Mouse (Mus musculus) lung, adult 18-20 months (tissue): ENCODE results near the gene Gm20388.

ENCODE experiments used
- DNase-seq, 2 experiments: peaks; one replicate each; pipeline ENCODE4 v3.0.0; 2022; ENCODE audit warnings: mixed read lengths in 2 of 2

Gene Gm20388

DNA sequence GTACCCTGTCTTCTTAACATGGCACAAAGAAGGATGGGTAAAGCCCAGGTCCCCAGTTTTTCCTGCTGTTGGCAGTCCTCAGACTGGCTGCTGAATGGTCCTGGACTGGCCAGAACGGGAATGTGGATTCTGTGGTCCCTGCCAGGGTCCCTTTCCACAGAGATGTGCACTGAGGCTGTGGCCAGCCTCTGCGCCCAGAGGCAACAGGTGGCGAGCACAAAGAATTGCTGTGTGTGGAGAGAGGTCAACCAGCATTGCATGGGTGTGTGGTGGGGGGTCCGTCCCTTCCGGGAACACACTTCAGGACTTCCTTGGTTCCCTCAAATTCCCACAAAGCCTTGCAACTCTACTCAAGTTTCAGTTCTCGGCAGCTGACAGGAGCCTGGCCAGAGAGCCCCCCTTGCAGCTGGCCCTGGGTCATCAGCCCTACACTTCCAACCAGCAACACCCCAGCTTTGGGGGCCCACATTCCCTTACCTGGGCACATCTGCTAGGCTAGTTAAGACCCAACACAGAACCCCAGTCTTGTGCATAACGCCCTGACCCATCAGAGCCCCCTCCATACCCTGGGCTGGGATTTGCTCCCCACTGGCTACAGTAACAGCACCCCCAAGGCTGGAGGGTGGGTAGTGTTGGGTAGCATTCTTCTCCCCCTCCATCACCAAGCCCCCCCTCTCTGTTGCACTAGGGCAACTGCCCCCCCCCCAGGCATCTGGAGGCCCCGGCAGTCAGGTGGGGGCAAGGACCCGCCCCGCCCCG is 2938.7 kb downstream of the Gm20388 start:
- DNase-seq: no peak

DNA sequence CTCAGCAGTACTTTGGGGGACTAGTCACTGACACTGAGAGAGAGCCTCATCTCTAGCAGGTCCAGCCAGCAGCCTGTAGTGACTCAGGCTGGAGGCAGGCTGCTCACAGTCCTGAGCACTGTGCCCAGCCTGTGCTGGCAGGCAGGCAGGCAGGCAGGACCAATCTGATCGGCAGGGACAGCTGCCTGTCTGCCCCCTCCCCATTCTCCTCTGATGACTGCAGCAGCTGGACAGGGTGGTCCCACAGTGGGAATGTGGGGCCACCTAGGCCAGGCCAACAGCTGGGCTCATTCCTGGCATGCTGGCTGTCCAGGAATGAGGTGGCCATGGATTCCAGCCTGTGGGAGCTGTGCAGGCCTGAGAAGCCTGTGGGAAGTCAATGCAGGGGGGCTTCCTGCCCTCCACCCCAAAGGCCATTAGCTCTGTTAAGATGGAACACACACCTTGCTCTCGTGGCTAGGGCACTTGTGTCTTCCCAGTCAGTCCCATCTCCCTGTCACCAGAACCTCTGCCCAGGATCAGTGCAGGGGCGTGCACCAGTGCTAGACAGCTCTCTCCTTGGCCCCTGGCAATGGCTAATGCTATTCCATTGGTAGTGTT is 2940.1 kb downstream of the Gm20388 start:
- no peak for DNase-seq

DNA sequence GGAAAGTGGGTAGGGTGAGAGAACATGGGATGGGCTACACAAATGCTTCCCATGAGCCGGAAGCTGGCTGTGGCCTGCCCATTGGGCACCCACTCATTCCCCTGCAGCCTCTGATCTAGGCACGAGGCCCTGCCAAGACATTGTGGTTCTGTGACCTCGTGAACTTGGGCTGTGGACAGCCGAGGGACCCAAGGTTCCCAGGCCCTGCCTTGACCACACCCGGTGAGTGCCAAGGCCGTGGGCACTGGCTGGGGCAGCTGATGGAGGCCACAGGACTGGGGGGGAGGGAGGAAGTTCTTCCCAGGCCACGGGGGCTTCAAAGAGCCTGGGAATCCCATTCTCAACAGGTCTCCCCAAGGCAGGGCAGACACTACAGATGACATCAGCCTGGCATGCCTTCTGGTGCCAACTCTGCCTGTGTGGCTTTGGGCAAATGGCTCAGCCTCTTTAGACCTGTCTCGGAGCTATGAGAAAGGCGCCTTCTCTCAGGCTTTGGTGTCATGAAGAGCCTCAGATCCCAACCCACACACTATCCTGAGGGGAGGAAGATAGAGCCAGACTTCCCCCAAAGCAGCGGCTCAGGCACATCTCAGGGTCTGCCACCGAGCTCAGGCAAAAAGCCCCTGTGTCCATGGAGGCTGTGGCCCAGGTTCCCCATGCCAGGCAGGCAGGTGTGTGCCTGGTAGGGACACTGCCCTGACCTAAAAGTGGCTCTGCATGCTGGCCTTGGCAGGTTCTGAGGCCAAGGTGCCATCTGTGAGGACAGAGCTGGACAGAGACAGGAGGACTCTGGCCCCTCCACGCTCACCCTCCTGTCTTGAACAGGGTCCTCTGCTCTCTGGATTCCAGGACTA is 2941.3 kb downstream of the Gm20388 start:
- DNase-seq: no peak

DNA sequence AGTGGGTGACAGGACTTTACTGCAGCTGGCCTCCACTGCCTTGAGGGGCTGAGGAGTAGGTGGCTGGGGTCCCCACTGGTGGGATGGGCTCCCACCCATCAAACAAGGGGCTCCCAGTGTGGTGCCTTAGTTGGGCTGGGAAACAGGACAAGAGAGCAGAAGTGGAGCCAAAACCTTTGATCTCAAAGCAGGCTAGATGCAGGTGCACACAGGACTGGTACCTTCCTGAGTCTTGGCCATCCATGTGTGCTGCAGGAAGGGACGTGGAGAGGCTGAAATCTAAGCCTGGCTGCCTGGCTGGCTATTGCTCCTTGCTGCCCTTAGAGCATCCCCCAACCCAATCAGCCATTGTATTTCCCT is 2941.9 kb downstream of the Gm20388 start:
- no peak for DNase-seq

DNA sequence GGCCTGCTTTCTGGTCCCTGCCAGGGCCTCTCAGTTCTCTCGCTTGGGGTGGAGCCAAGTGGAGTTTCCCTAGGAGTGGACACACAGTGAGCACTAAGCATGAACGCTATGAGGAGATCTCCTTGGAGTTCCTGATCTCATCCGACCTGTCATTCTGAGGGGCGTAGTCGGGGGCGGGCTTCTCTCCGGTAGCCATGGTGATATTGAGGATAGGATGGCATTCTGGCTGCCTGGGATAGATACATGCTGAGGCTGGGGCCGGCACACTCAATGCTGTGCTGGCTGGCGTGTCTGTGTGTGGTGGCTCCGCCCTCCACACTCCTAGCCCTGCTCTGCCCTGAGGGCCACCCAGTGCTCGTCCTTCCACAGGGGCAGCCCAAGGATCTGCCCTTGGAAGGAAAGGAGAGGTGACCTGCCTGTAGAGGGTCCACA is 2942.7 kb downstream of the Gm20388 start:
- DNase-seq: no peak

DNA sequence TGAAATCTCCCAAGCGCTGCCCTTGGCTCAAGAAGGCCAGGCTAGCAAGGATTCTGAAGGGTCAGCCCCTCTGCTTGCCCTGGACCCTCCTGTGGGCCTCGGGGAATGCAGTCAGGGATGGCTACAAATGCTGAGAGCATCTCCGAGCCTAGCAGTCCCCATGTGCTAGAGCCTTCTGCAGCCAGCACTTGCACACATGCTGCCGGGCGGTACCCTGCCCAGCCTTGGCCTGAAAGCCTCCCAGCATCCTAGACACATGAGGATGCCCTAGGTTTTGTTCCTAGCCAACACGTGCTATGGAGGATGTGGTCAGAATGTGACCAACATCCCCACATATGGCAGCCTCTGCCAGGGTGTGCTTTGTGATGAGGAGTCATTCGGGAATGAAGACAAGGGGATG is 2943.7 kb downstream of the Gm20388 start:
- no peak for DNase-seq

DNA sequence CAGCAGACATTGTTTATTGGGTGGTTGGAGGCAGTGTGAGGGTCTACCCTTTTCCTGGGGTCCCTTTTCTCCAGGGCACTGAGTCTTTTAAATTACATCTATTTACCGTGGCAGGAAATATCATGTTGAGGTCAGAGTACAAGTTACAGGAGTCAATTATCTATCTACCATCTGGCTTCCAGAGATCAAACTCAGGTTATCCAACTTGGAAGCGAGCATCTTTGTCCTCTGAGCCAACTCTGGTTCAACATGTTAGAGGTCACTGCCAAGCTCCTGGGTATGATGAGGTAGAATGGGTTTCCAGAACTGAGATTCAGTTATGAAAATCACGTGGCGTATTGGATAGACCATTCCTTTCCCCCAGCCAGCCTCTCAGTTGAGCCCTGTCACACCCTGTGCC is 2944.5 kb downstream of the Gm20388 start:
- DNase-seq: no peak

DNA sequence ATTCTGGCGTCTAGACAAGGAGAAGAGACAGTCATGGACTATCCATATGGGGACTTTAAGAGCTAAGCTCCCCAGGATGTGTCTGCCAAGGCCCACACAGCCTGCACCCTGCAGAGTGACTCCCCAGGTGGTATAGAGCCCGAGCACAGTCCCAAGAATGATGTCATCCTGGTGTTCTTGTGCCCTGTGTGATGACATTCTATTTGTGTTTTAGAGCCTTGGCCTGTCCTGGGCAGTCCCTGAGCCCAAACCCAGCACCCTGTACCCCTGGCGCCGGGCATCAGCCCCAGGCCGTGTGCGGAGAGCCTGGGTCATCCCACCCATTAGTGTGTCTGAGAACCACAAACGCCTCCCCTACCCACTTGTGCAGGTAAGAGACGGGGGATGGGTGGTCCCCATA is 2945.6 kb downstream of the Gm20388 start:
- no peak for DNase-seq

DNA sequence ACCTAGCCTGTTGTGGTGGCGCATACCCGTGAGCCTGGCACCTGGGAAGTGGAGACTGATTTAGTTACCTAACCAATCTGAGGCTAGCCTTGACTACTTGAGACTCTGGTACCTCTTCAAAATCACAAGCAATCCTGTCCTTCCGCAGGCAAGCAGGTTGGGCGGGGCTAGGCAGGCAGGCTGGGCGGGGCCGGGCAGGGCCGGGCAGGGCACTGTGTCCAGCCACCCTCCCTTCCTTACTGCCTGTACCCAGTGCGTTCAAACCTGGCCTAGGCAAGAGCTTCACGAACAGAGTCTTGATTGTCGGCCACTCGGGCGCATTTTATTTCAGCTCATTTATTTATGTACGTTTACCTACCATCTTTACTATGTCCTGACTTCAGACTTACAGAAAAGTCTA is 2949.2 kb downstream of the Gm20388 start:
- no peak for DNase-seq

DNA sequence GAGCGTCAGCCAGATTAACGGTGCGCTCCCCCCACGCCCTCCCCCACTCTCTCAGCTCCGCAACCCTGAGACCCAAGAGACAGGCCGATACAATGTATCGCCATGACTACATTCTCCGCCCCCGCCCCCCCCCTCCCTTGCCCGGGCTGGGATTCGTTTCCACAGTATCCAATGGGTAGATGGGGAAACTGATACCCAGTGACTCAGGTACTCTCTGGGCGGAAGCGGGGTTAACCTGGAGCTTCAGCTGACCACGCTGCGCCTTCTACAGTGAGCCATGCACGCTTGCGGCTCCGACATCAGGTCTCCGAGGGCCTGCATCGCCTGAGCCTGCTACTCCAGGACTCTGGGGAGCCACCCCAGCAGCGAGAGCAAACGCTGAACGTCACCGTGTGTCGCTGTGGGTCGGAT is 2954.1 kb downstream of the Gm20388 start:
- DNase-seq: no peak

DNA sequence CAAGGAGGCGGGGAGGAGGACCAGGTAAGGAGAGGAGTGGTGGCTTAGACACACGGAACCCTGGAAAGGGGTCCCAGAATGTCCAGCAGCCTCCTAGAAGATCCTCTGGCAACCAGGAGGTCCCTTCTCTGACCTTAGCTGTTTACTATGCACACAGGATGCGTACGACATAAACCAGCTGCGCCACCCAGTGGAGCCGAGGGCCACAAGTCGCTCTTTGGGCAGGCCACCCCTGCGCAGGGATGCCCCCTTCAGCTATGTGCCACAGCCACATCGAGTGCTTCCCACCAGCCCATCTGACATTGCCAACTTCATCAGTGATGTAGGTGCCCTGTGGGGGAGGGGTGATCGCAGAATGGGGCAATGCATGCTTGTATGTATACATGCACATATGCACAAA is 2954.8 kb downstream of the Gm20388 start:
- DNase-seq: no peak

DNA sequence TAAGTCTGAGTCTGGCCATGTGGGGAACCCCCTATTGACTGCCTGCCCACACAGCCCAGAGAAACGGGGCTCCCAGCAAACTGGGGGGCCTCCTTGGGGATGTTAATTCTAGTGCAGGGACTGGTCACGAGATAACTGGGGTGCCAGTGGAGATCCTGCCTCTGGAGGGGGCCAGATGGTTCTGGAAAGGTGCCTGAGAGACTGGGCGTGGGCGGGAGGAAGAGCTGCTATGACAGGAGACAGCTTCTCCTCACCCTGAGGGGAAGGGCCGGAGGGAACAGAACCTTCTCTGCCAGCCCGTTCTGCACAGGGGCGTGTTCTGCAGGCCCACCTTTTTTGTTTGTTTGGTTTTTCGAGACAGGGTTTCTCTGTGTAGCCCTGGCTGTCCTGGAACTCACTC is 2955.6 kb downstream of the Gm20388 start:
- no peak for DNase-seq

DNA sequence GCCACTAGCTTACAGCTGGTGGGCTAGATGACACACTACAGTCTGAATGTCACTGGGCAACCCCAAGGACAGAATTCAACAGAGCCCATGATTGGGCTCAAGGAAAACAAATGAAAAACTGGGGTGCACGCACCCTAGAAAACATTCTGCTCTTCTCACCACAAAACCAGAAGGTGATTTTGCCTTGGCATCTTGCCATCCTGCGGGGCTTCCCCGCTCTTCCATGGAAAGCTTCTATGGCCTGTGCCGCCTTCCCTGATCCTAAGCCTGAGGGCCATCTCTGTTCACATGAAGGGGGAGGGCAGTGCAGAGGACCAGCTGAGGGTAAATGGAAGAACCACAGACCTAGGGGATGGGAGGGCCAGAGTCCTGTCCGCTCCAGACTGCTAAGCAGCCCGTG is 2957.3 kb downstream of the Gm20388 start:
- DNase-seq: no peak

DNA sequence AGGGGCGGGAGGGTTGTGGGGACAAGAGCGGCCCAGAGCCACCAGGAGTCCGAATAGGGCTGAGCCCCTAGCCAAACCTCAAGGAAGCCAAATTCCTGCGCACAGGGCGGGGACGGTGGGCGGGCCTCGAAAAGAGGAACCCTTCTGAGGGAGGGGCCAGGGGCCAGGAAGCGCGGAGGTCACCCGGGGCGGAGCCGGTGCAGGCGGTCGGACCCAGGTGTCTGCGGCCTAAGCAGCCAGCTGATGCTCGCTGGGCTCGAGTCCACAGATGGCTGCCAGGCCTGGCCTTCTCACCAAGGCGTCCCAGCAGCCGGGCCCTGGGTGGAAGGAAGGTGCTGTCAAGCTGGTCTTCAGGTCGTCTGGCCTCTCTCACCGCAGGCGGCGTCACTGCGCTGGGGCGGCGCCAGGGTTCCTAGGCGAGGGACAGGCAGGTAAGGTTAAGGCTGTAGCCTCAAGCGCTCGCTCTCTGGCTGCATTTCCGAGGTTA is 2959.8 kb downstream of the Gm20388 start:
- peak; percentile 83 to 84 for DNase-seq

DNA sequence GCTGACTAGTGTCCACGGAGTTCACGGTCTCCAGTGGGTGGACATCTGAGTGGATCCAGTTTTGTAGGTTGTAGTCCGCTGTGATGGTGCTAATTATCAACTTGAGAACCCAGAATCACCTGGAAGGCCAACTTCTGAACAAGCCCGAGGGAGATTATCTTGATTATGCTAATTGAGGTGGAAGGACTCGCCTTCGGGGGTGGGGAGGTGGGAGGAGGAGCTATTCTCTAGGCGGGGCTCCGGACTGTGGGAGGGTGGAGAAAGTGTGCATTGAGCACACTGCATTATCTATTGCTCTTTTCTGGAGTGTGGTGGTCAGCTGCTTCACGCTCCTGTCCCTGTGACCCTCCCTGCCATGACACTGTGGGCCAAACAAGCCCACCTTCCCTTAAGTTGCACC is 2961.0 kb downstream of the Gm20388 start:
- DNase-seq: no peak

DNA sequence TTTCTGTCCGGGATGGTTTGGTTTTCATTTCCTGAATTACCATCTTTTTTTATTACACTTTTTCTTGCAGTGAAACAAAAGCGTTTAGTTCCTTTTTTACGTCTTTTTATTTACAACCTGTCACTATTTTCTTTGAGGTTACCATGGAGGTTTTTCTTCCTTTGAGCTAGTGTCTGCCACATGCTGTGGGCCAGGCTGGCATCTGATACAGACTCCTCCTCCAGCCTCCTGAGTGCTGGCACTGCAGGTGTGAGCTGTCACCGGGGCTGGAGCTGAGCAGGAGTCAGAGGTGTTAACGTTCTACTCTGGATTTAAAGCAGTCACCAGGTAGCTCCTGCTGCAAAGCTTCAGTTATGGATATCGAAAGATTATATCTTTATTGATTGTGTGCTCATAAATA is 2962.5 kb downstream of the Gm20388 start:
- DNase-seq: no peak

DNA sequence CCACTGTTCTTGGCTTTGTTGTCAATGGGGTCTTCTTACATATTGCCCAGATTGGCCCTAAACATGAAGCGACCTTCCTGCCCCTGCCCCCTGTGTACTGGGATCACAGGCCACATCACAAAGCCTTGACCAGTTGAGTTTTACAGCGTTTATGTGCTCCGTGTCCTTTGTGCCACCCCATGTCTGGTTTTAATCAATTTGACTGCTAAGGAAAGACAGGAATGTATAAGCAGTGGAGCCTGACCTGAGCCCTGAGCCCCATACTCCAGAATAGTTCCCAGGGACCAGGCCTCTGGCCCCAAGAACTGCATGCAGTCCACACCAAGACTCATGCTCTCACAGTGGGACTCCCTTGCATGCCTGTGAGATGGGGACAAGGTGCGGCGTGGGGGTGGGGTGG is 2964.5 kb downstream of the Gm20388 start:
- DNase-seq: no peak

DNA sequence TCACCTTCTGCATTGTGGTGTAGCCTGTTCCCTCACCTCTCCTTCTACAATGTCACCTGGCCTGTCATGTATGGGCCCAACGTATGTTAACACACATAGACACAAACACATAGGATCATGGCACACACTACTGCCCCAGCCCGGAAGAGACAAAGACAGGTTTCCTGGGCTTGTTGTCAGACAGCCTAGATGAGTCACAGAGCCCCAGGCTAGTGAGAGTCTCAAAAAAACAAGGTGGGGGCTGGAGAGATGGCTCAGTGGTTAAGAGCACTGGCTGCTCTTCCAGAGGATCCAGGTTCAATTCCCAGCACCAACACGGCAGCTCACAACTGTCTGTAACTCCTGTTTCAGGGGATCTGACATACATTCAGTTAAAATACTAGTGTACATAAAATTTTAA is 2967.6 kb downstream of the Gm20388 start:
- DNase-seq: no peak

DNA sequence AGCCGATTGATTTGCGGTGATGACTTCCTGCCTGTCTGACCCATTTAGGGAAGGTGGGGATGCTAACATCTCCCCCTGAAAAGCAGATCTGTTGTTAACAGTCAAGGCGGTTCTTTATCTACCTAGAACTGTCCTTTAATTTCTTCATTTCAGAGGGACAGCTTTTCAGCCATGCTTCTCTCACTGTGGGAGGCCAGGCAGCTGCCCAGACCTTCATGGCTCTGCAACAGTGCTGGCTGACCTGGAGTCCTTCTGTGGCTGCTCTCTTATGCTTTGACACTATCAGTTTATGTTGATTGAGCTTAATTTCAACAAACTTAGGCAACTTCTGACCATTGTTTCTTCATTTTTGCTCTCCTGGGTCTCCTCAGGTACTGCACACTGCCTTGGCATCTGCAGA is 2969.7 kb downstream of the Gm20388 start:
- DNase-seq: no peak

DNA sequence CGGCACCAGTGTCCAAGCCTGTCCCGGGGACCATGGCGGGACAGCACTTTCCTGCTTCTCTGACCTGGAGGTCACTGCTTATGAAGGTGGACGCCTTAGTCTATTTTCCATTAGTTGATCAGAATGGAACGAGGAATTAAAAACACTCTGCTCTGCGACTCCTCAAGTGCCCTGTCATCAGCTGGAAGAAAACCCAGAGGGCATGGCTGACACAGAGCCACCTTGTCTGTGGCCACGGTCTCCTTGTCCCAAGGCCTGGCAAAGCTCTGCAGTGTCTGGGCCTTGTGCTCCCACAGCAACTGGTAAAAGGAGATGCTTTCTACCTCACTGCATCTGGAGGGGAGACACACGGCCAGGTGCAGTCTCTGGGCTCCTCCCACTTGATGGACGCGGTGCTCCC is 2973.0 kb downstream of the Gm20388 start:
- no peak for DNase-seq

DNA sequence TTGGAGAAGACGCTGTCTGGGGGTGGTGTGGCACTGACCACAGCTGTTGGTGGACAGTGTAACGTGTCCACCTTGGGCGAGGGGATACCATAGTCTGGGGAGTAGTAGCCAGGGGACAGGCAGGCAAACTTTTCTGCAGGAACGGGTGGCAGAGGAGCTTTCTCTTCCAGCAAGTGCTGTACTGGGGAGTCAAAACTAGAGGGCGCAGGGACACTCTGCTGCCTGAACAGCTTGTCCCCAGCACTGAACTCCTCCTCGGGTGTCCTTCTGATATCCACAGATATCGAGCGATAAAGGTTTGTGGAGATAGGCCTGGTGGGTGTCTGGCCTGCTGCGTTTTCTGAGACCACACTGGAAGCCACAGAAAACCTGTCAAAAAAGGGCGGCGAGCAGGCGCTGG is 2980.8 kb downstream of the Gm20388 start:
- no peak for DNase-seq

DNA sequence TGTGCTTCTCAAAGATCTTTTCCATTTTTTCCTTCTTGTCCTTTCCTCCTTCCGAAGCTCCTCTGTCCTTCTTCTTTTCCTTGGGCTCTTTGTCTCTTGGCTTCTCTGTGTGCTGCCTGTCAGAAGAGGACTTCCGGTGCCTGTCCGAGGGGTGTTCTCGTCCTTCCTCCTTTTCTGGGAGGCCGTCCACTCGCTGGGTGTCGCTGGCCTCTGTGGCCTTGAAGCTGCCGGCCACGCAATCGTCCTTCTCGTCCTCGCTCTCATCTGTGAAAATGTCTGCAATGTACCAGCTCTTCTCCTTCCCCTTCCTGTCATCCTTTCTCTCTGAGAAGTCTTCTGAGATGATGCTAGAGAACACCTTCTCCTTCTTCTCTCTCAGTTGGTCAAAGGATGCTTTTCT is 2982.8 kb downstream of the Gm20388 start:
- no peak for DNase-seq

DNA sequence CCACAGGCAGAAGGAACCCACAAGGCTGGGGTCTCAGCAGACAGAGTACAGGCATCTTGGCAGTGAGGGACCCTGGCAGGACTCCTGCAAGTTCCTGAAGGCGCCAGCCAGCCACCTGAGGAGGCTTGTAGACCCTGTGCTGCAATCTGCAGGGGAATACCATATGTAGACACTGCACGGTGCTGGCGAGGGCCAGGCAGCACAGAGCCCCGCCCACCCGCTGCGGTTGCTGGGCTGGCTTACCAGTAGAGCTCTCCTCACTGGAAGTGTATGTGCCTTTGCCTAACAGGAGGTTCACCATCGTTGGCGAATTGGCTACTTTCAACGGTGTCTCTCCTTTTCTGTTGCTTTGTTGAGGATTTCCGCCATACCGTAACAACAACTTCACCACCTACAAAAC is 2985.7 kb downstream of the Gm20388 start:
- DNase-seq: no peak

DNA sequence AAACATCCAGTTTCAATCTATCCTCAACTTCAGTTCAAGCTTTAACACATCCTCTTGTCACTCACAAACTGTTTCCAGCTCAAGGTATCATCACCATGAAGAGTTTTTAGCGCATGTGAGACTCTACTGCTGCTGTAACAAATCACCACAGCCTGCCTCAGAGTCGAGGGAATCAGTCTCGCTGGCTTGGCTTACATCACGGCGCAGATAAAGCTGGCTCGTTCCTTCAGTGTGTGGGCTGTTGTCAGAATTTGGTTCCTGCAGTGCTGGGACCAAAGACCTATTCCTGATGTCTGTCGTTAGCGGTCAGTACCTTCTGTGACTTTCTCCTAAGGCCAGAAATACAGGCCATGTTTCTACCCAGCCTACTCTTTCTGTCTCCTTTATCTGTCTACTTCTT is 2986.6 kb downstream of the Gm20388 start:
- no peak for DNase-seq
